Mouse (Mus musculus): ENCODE measurements at regions not wholly inside any gene's neighbourhood (a gene's known extent, or its start where the extent isn't known, plus 50 kb on each side); places are given as distances from the start of the nearest gene placed in this dataset.
A peak's percentile ranks its signal among the peaks of the same experiment; 100 is the strongest.
"Not testable (repeated sequence)": the region's sequence is repeated elsewhere in the genome, so short reads cannot be mapped to it uniquely, and the experiment has no call there.

- DNase-seq (ENCODE audit: low spot score in 2 of 2), result no peak
Observed at GRCm38 (mm10) chr12:25469181-25469580, 372.2 kb upstream of the Id2 start.

GRCm38 (mm10) chr12:25467789-25468188, 370.8 kb upstream of the Id2 start:
- DNase-seq (ENCODE audit: low spot score in 2 of 2), result peak; percentile 48 to 64

DNA sequence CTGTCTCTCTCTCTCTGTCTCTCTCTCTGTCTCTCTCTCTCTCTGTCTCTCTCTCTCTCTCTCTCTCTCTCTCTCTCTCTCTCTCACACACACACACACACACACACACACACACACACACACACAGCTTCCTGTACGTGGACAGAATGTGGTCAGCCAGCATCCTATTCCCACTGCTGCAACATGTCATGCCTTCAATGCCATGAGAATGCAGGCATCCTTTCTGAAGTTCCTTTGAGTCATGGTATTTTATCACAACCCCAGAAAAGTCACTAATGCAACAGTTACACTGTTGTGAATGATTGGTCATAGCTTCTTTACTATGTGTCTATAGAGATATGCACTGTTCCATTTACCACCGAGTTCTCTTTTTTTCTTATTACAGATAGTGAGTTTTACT, 365.8 kb upstream of the Id2 start:
- not testable (repeated sequence) for DNase-seq (ENCODE audit: low spot score in 2 of 2)

DNA sequence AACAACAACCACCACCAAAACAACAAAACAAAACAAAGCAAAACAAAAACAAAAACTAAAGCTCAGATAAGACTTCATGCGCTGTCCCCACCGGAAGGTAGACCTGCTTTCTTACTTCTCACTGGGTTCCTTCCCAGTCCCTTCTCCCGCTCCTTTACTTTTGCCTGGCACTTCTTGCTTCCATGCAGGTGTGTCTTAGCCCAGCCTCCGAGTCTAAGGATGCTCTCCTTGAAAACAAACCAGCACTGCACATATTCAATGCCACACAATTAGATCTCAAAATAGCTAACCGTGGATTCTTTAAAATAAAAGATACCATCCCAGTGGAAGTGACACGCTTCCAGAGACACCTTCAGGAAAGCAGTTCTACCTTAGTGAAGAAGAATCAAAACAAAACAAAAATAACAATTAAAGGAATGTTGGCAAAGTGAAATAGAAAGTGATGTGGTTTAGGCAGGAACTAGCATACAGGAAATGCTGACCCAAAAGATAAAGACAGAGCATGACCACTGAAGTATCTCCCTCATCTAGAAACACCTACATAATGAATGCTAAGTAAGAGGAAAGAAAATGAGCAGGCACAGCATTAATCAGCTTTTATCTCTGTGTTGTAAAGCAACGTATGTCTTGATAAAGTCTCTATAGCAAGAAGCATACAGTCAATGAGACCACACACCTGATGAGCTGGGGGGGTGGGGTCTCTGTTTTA, 358.5 kb upstream of the Id2 start:
- DNase-seq (ENCODE audit: low spot score in 2 of 2), result no peak

GRCm38 (mm10) chr12:25453356-25453755, 356.4 kb upstream of the Id2 start:
- no peak for DNase-seq (ENCODE audit: low spot score in 2 of 2)

- no peak for DNase-seq (ENCODE audit: low spot score in 2 of 2)
Observed at GRCm38 (mm10) chr12:25451156-25451555, 354.2 kb upstream of the Id2 start.

DNA sequence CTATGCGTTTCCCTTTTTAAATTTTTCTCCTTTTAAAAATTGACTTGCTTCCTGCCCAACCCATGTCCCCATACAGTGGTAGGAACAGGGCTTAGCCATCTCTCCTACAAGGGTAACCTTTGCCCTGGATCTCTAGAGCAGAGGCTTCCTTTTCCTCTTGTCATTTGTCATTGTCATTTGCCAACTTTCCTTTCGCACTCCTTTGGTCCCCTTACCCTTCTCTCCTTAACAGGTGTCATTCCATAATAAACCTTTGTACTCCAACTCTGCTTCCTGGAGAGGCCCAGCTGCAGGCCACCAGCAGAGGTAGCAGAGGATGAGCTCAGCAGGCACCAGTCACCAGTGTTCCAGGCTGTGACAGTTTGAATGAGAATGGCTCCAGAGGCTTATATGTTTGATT, 347.4 kb upstream of the Id2 start:
- no peak for DNase-seq (ENCODE audit: low spot score in 2 of 2)

GRCm38 (mm10) chr12:25439029-25439551, 342.1 kb upstream of the Id2 start:
- DNase-seq (ENCODE audit: low spot score in 2 of 2), result no peak

- DNase-seq (ENCODE audit: low spot score in 2 of 2), result peak; percentile 22 to 35
Observed at GRCm38 (mm10) chr12:25438217-25439028, 341.5 kb upstream of the Id2 start.

- DNase-seq (ENCODE audit: low spot score in 2 of 2), result no peak
Observed at GRCm38 (mm10) chr12:25437556-25437955, 340.6 kb upstream of the Id2 start.

- peak in 1 of 2 experiments; percentile 8 for DNase-seq (ENCODE audit: low spot score in 2 of 2)
Observed at GRCm38 (mm10) chr12:25436220-25436911, 339.4 kb upstream of the Id2 start.

GRCm38 (mm10) chr12:25432796-25433195, 335.9 kb upstream of the Id2 start:
- DNase-seq (ENCODE audit: low spot score in 2 of 2), result no peak

DNA sequence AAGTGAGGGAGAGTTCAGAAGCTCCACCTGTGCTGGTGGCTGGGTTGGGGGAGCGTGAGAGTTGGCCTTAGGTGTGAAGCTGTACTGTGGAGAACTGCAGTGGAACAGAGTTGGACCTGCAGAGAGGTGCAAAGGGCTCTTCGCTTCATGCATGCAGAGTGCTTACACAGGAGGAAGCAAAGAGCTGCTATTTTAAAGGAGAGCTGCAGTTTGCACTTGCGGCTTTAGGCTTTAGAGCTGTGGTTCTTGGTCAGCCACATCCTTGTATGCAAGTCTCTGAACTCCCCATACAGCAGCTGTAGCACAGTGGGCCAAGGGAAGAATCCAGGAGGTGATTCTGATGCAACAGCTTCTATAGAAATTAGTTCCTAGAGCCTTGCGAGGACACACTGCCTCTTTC, 334.0 kb upstream of the Id2 start:
- DNase-seq (ENCODE audit: low spot score in 2 of 2), result peak; percentile 19 to 23

DNA sequence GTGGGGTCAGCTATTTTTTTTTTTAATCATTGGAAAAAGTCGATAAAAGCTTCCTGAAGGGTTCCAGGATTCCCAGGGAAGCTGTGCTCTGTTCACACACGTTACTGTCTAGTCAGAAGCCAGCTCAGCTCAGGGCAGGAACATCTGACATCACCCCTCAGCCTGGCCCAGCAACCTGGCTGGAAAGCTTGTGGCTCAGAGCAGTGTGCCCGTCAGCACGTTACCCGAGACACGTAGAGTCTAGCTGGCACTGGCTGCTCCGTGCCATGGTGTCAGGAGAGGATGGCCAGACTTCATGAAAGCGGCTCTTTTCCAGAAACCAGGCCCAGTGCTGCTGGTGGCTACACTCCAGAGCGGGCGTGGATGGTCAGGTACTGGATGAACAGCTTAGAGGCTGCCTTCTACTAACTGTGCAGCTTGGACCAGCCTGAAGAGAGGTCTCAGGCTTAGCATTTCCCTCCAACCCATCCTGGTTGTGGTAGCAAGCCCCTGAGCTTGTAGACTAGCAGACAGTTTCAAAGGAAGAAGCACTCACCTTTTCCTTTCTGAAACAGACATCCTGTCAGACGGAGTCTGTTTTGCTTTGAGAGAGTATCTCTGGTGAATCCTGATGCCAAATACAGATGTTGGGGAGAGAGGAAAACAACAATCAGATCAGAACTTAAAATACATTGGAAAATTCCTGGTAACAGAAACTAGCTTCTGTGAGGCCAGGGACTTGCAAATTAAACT, 331.1 kb upstream of the Id2 start:
- DNase-seq (ENCODE audit: low spot score in 2 of 2), result no peak

- no peak for DNase-seq (ENCODE audit: low spot score in 2 of 2)
Observed at GRCm38 (mm10) chr12:25417336-25417735, 320.4 kb upstream of the Id2 start.

- no peak for DNase-seq (ENCODE audit: low spot score in 2 of 2)
Observed at GRCm38 (mm10) chr12:25416571-25416970, 319.6 kb upstream of the Id2 start.

DNA sequence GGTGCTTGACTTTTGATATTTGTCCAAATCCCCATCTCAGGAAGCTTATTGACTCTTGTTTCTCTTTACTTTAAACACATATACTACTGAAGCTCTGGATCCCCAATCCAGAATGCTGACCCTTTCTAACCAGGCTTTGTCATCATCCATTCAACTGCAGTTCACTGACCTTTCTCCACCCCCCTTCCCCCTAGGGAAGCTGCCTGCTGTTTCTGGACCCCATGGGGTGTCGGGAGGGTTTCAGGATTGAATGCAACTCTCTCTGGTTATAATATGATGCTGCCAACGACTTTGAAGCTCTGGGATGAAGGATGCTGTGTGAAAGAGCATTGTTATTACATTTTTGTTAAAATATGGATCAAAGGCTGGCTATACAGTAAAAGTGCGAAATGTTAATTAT, 318.7 kb upstream of the Id2 start:
- DNase-seq (ENCODE audit: low spot score in 2 of 2), result no peak

- DNase-seq (ENCODE audit: low spot score in 2 of 2), result peak; percentile 51 to 57
Observed at GRCm38 (mm10) chr12:25415232-25415631, 318.3 kb upstream of the Id2 start.

GRCm38 (mm10) chr12:25407301-25407700, 310.4 kb upstream of the Id2 start:
- DNase-seq (ENCODE audit: low spot score in 2 of 2), result no peak

DNA sequence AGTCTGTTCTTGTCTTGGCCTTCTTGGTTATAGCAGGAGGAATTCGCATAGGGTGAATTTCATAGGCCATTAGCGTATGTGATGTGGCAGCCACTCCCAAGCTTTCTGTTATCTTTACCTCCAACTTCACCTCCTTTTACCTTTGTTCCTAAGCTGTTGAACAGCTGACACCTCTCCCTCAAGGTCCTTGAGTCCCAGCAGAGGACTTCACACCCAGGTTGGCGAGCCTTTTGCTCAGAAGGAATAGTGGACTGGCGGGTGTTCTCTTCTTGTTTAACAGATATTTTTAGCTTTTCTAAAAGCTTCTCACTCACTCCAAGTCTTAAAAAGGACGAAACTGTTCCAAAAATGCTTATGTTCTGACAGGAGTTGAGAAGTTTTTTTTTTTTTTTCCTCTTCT, 303.4 kb upstream of the Id2 start:
- no peak for DNase-seq (ENCODE audit: low spot score in 2 of 2)

DNA sequence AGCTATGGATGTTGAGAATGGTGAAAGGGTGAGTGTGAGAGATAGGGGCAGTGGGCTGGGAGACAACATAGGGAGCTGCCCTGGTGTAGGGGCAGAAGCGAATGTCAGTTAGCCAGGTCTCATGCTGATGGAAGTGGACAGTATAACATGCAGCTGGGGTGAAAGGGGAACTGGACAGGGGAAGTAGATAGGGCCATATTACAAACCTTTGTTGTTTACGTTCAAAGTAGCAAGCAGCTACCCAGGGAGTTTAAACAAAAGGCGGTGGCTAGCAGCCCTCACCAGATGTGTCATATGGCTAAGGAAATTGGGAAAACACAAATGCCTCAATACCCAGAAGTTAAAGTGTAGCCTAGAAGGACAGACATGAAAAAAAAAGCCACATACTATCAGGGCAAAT, 301.8 kb upstream of the Id2 start:
- peak in 1 of 2 experiments; percentile 11 for DNase-seq (ENCODE audit: low spot score in 2 of 2)

- DNase-seq (ENCODE audit: low spot score in 2 of 2), result peak in 1 of 2 experiments; percentile 7
Observed at GRCm38 (mm10) chr12:25394326-25394725, 297.4 kb upstream of the Id2 start.
